Mouse (Mus musculus) testis, adult 2 months (tissue): ENCODE results near the gene Atxn3.

Source experiments
- CTCF ChIP-seq: fragments of 200-500 bp; IDR thresholded peaks from 2 replicates; pipeline ENCODE4 v1.5.1; 2012; ENCODE audit warnings: low read depth, mild to moderate bottlenecking, inconsistent platforms, low read length, moderate library complexity; ENCODE audit not compliant: control insufficient read depth, insufficient read depth, insufficient replicate concordance
- POLR2A ChIP-seq: fragments of 200-500 bp; IDR thresholded peaks from 2 replicates; pipeline ENCODE4 v1.6.1; 2012; ENCODE audit warnings: low read depth, mild to moderate bottlenecking, inconsistent platforms, low read length, moderate library complexity; ENCODE audit not compliant: control insufficient read depth

- TF ChIP-seq POLR2A: no peak
- no peak for TF ChIP-seq CTCF
Measured at GRCm38 (mm10) chr12:101971311-101971710, 13.3 kb upstream of the Atxn3 start.
